Mouse (Mus musculus) c-Kit-positive CD71-negative TER-119-negative erythroid progenitor cells, embryonic 14.5 days (primary cell): Measurements from ENCODE around the gene Cdrt4.

Experiments
- DNase-seq: peaks from one replicate; pipeline ENCODE4 v3.0.0-alpha.2; 2013; ENCODE audit warnings: low read depth

Cdrt4 gene

DNA sequence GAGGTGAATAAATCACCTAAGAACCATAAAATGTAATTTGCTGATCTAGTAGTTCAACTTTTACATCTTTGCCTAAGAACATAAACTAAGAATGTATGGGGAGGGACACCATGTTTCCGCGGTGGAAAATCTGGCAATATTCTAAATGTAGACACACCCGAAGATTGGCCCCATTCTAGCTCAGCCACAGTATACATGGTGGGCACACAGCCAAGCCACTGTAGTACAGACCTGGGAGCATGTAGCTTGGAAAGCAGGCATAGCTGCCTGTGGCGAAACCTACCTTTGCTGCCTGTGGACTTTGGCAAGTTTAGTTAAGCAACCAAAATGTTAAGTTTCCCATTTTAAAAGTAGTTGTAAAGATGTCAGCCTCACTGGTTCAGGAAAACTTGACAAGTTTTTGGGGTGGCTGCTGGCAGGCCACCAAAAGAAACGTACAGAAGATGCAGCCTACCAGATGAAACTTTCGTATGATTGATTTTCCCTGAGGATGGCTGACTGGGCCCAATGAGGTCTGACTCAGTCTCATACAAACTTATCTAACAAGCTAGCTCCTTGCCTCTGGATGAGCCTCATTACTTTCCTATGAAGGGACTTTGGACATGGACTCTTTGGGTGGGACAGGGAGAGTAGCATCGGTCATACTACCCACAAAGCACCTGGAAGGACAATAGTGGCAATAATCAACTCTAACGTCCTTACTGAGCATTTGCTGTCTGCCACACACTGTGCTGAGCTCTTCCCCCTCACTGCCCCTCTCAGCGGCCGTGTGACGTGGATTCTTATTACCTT, 84.6 kb downstream of the Cdrt4 start:
- no peak for DNase-seq

- DNase-seq: no peak
Measured at GRCm38 (mm10) chr11:63040002-63040661, 89.1 kb downstream of the Cdrt4 start.
